Mouse (Mus musculus) olfactory bulb, adult 2 months (tissue): Measurements from ENCODE around the gene Mcu.

ENCODE experiments used
- CTCF ChIP-seq: fragments of 200-500 bp; IDR thresholded peaks from 2 replicates; pipeline ENCODE4 v1.5.1; 2012; ENCODE audit warnings: low read depth, mild to moderate bottlenecking, low read length, moderate library complexity; ENCODE audit not compliant: insufficient read depth
- POLR2A ChIP-seq: fragments of 200-500 bp; IDR thresholded peaks from 2 replicates; pipeline ENCODE4 v1.6.1; 2012; ENCODE audit warnings: mild to moderate bottlenecking, low read depth, low read length, moderate library complexity; ENCODE audit not compliant: insufficient read depth

GRCm38 (mm10) chr10:59511427-59511963 lies 105.0 kb downstream of the Mcu start:
- TF ChIP-seq POLR2A (no peak), CTCF (no peak)
